Mouse (Mus musculus) C2C12 (cell line): ENCODE measurements at regions not wholly inside any gene's neighbourhood (a gene's known extent, or its start where the extent isn't known, plus 50 kb on each side); places are given as distances from the start of the nearest gene placed in this dataset.

ENCODE experiments used
- H3K27me3 ChIP-seq: one replicate; pipeline ENCODE4 v1.6.1; 2011; ENCODE audit not compliant: control insufficient read depth, insufficient read depth, insufficient read length
- H3K36me3 ChIP-seq: one replicate; pipeline ENCODE4 v1.6.1; 2011; ENCODE audit not compliant: control insufficient read depth, insufficient read depth
- H3K4me3 ChIP-seq: one replicate; pipeline ENCODE4 v1.5.1; 2011; ENCODE audit warnings: mild to moderate bottlenecking, control low read depth; ENCODE audit not compliant: poor library complexity, insufficient read depth, severe bottlenecking
- H3K79me2 ChIP-seq: one replicate; pipeline ENCODE4 v1.6.1; 2011; ENCODE audit not compliant: control insufficient read depth, insufficient read depth
- H3K79me3 ChIP-seq: one replicate; pipeline ENCODE4 v1.6.1; 2011; ENCODE audit warnings: low read depth, control low read depth
- H3ac ChIP-seq: one replicate; pipeline ENCODE3; 2011; ENCODE audit warnings: low read depth; ENCODE audit not compliant: control insufficient read depth, insufficient read length
- CEBPB ChIP-seq: IDR thresholded peaks from one replicate; pipeline ENCODE4 v1.6.1; 2011; ENCODE audit warnings: low read depth, mild to moderate bottlenecking, control low read depth, moderate library complexity
- CTCF ChIP-seq: IDR thresholded peaks from one replicate; pipeline ENCODE4 v1.5.1; 2011; ENCODE audit not compliant: control insufficient read depth, insufficient read depth, insufficient read length
- FOSL1 ChIP-seq: IDR thresholded peaks from one replicate; pipeline ENCODE4 v1.8.0; 2011; ENCODE audit warnings: mild to moderate bottlenecking, low read length; ENCODE audit not compliant: poor library complexity, insufficient read depth, severe bottlenecking
- MAX ChIP-seq: IDR thresholded peaks from one replicate; pipeline ENCODE4 v1.6.1; 2011; ENCODE audit warnings: mild to moderate bottlenecking, control low read depth
- MYOD1 ChIP-seq: IDR thresholded peaks from one replicate; pipeline ENCODE4 v1.6.1; 2011; ENCODE audit warnings: low read depth; ENCODE audit not compliant: control insufficient read depth, insufficient read length
- MYOG ChIP-seq: IDR thresholded peaks from one replicate; pipeline ENCODE4 v1.6.1; 2011; ENCODE audit not compliant: control insufficient read depth, insufficient read length; ENCODE audit errors: extremely low read depth
- USF1 ChIP-seq: IDR thresholded peaks from one replicate; pipeline ENCODE4 v1.6.1; 2011; ENCODE audit warnings: low read depth, mild to moderate bottlenecking, control low read depth, moderate library complexity

GRCm38 (mm10) chr14:25406059-25406458 is 52.9 kb upstream of the Zmiz1 start:
- TF ChIP-seq FOSL1 (no peak), MYOD1 (no peak), MAX (no peak), CTCF (no peak), MYOG (no peak), USF1 (no peak), CEBPB (no peak)
- Histone ChIP-seq H3K79me3 (no peaks in the 10 kb centered on the region), H3K36me3 (no peaks in the 10 kb centered on the region), H3K4me3 (no peak overlapping the region), H3ac (no peak overlapping the region), H3K27me3 (no peaks in the 10 kb centered on the region), H3K79me2 (no peaks in the 10 kb centered on the region)

GRCm38 (mm10) chr14:25406613-25407012 is 52.4 kb upstream of the Zmiz1 start:
- Histone ChIP-seq H3K36me3 (no peaks in the 10 kb centered on the region), H3K79me3 (no peaks in the 10 kb centered on the region), H3K27me3 (no peaks in the 10 kb centered on the region), H3K4me3 (no peak overlapping the region), H3ac (no peak overlapping the region), H3K79me2 (no peaks in the 10 kb centered on the region)
- TF ChIP-seq FOSL1 (no peak), CTCF (no peak), USF1 (no peak), MYOG (no peak), MAX (no peak), CEBPB (no peak), MYOD1 (no peak)

- no peaks in the 10 kb centered on the region for H3K79me3 ChIP-seq
- H3K36me3 ChIP-seq = no peaks in the 10 kb centered on the region
- H3ac ChIP-seq = no peak overlapping the region
- no peaks in the 10 kb centered on the region for H3K79me2 ChIP-seq
- H3K27me3 ChIP-seq = no peaks in the 10 kb centered on the region
- TF ChIP-seq MYOD1 (no peak), FOSL1 (no peak), CTCF (no peak), MAX (no peak), CEBPB (no peak), USF1 (no peak), MYOG (no peak)
- H3K4me3 ChIP-seq = no peak overlapping the region
Observed at GRCm38 (mm10) chr14:25407111-25407510, 51.9 kb upstream of the Zmiz1 start.
